Mouse (Mus musculus): ENCODE data around the gene Esrrg. TPM values are rescaled to one million over a fixed set of nuclear protein-coding genes. Genes with fewer than 3 reads are reported as not detected.

The Esrrg gene
- 0.36 and 0.44 TPM in 2 replicates for polyA plus RNA-seq (2012; rRNA removed)

GRCm38 (mm10) chr1:187608261-187608921 lies at the start of gene Esrrg:
Gene Esrrg, plus strand, starts transcription at chr1:187608791.

GRCm38 (mm10) chr1:188261903-188262682 lies 653.5 kb downstream of the Esrrg start, which contains the start of gene Ush2a:
Gene Ush2a, plus strand, starts transcription at chr1:188262023.

All from liver, embryonic 18 days (tissue).